Mouse (Mus musculus): ENCODE measurements at regions not wholly inside any gene's neighbourhood (a gene's known extent, or its start where the extent isn't known, plus 50 kb on each side); places are given as distances from the start of the nearest gene placed in this dataset.
A peak's percentile ranks its signal among the peaks of the same experiment; 100 is the strongest.

GRCm38 (mm10) chr16:29950791-29951190 lies 113.4 kb upstream of the Hes1 start:
- DNase-seq (ENCODE audit: low spot score), result no peak

- no peak for DNase-seq (ENCODE audit: low spot score)
These were observed 109.5 kb upstream of the Hes1 start for GRCm38 (mm10) chr16:29954700-29955099.

GRCm38 (mm10) chr16:29956904-29957303 lies 107.3 kb upstream of the Hes1 start:
- DNase-seq (ENCODE audit: low spot score), result no peak

GRCm38 (mm10) chr16:29959939-29960637 lies 104.1 kb upstream of the Hes1 start:
- no peak for DNase-seq (ENCODE audit: low spot score)

GRCm38 (mm10) chr16:29963284-29963683 lies 100.9 kb upstream of the Hes1 start:
- DNase-seq (ENCODE audit: low spot score), result no peak

GRCm38 (mm10) chr16:29964563-29964962 lies 99.6 kb upstream of the Hes1 start:
- DNase-seq (ENCODE audit: low spot score), result no peak

- DNase-seq (ENCODE audit: low spot score), result no peak
These were observed 95.4 kb upstream of the Hes1 start for GRCm38 (mm10) chr16:29968743-29969142.

- no peak for DNase-seq (ENCODE audit: low spot score)
These were observed 91.4 kb upstream of the Hes1 start for GRCm38 (mm10) chr16:29972741-29973141.

- peak; percentile 55 for DNase-seq (ENCODE audit: low spot score)
These were observed 90.9 kb upstream of the Hes1 start for GRCm38 (mm10) chr16:29973250-29973649.

- DNase-seq (ENCODE audit: low spot score), result no peak
These were observed 88.4 kb upstream of the Hes1 start for GRCm38 (mm10) chr16:29975800-29976199.

GRCm38 (mm10) chr16:29977011-29977410 lies 87.2 kb upstream of the Hes1 start:
- no peak for DNase-seq (ENCODE audit: low spot score)

- DNase-seq (ENCODE audit: low spot score), result no peak
These were observed 86.5 kb upstream of the Hes1 start for GRCm38 (mm10) chr16:29977711-29978110.

GRCm38 (mm10) chr16:29979066-29979465 lies 85.1 kb upstream of the Hes1 start:
- no peak for DNase-seq (ENCODE audit: low spot score)

- DNase-seq (ENCODE audit: low spot score), result no peak
These were observed 82.6 kb upstream of the Hes1 start for GRCm38 (mm10) chr16:29981543-29981942.

GRCm38 (mm10) chr16:29982224-29982785 lies 81.9 kb upstream of the Hes1 start:
- DNase-seq (ENCODE audit: low spot score), result no peak

GRCm38 (mm10) chr16:29983161-29983560 lies 81.0 kb upstream of the Hes1 start:
- DNase-seq (ENCODE audit: low spot score), result no peak

GRCm38 (mm10) chr16:29985126-29985931 lies 78.9 kb upstream of the Hes1 start:
- DNase-seq (ENCODE audit: low spot score), result no peak

GRCm38 (mm10) chr16:29987595-29987994 lies 76.6 kb upstream of the Hes1 start:
- no peak for DNase-seq (ENCODE audit: low spot score)

- no peak for DNase-seq (ENCODE audit: low spot score)
These were observed 76.2 kb upstream of the Hes1 start for GRCm38 (mm10) chr16:29987999-29988398.

- no peak for DNase-seq (ENCODE audit: low spot score)
These were observed 74.9 kb upstream of the Hes1 start for GRCm38 (mm10) chr16:29989308-29989707.

GRCm38 (mm10) chr16:29990393-29990792 lies 73.8 kb upstream of the Hes1 start:
- DNase-seq (ENCODE audit: low spot score), result no peak

- DNase-seq (ENCODE audit: low spot score), result no peak
These were observed 73.2 kb upstream of the Hes1 start for GRCm38 (mm10) chr16:29990795-29991587.

Data from urinary bladder, adult 2 months (tissue).